Mouse (Mus musculus): ENCODE results near the gene Scarf1. TPM values are rescaled to one million over a fixed set of nuclear protein-coding genes. Genes with fewer than 3 reads are reported as not detected.
"Not testable (repeated sequence)": the region's sequence is repeated elsewhere in the genome, so short reads cannot be mapped to it uniquely, and the experiment has no call there.

Gene Scarf1
- total and polyA plus RNA-seq, 2 experiments from 2014 or later, result 3.0 to 3.6 TPM

- H3K9ac ChIP-seq (replicated peaks; ENCODE audit: low read length, poor library complexity, severe bottlenecking), result no peak overlapping the region
- H3K4me1 ChIP-seq (ENCODE audit: insufficient read depth, low read length), result no peaks in the 10 kb centered on the region
- peaks cover 17% of the 10 kb centered on the region; the same call in 1 of the 2 replicates for H3K36me3 ChIP-seq (ENCODE audit: insufficient read depth, low read length)
- no peak overlapping the region for H3K27ac ChIP-seq (ENCODE audit: low read depth, low read length)
- DNase-seq (ENCODE audit: low spot score) (no peak), ATAC-seq (ENCODE audit: low FRiP score) (no peak)
- TF ChIP-seq CTCF (IDR thresholded peaks at IDR 0.05), result no peak
- no peak overlapping the region for H3K4me2 ChIP-seq (ENCODE audit: low read depth, low read length, poor library complexity, severe bottlenecking)
- 53% methylated on average over 7 of the region's 7 CpGs for WGBS
- no peaks in the 10 kb centered on the region for H3K27me3 ChIP-seq (ENCODE audit: insufficient read depth, low read length)
- no peaks in the 10 kb centered on the region for H3K9me3 ChIP-seq (ENCODE audit: low read length)
- H3K4me3 ChIP-seq (ENCODE audit: low read depth, low read length), result no peak overlapping the region
Observed at GRCm38 (mm10) chr11:75552906-75553482, 39.7 kb downstream of the Scarf1 start.

GRCm38 (mm10) chr11:75556006-75556405, 42.7 kb downstream of the Scarf1 start:
- H3K9ac ChIP-seq (replicated peaks; ENCODE audit: low read length, poor library complexity, severe bottlenecking); ATAC-seq (ENCODE audit: low FRiP score); H3K4me1 ChIP-seq (ENCODE audit: insufficient read depth, low read length); H3K9me3 ChIP-seq (ENCODE audit: low read length); H3K4me2 ChIP-seq (ENCODE audit: low read depth, low read length, poor library complexity, severe bottlenecking); H3K4me3 ChIP-seq (ENCODE audit: low read depth, low read length); H3K27ac ChIP-seq (ENCODE audit: low read depth, low read length); DNase-seq (ENCODE audit: low spot score); H3K27me3 ChIP-seq (ENCODE audit: insufficient read depth, low read length): not testable (repeated sequence)
- H3K36me3 ChIP-seq (ENCODE audit: insufficient read depth, low read length), result peaks cover 17% of the 10 kb centered on the region; the same call in 1 of the 2 replicates
- WGBS, result 92% methylated on average over 6 of the region's 6 CpGs

- no peak overlapping the region for H3K27ac ChIP-seq (ENCODE audit: low read depth, low read length)
- no peak overlapping the region for H3K4me3 ChIP-seq (ENCODE audit: low read depth, low read length)
- no peaks in the 10 kb centered on the region for H3K27me3 ChIP-seq (ENCODE audit: insufficient read depth, low read length)
- no peak for TF ChIP-seq CTCF (IDR thresholded peaks at IDR 0.05)
- no peaks in the 10 kb centered on the region for H3K4me1 ChIP-seq (ENCODE audit: insufficient read depth, low read length)
- no peak overlapping the region for H3K9ac ChIP-seq (replicated peaks; ENCODE audit: low read length, poor library complexity, severe bottlenecking)
- WGBS, result 81% methylated on average over 6 of the region's 6 CpGs
- peaks cover 22% of the 10 kb centered on the region for H3K36me3 ChIP-seq (ENCODE audit: insufficient read depth, low read length)
- no peaks in the 10 kb centered on the region for H3K9me3 ChIP-seq (ENCODE audit: low read length)
- no peak for DNase-seq (ENCODE audit: low spot score)
- no peak for ATAC-seq (ENCODE audit: low FRiP score)
- H3K4me2 ChIP-seq (ENCODE audit: low read depth, low read length, poor library complexity, severe bottlenecking), result no peak overlapping the region
Observed at GRCm38 (mm10) chr11:75557142-75557541, 43.8 kb downstream of the Scarf1 start.

GRCm38 (mm10) chr11:75558101-75558500, 44.8 kb downstream of the Scarf1 start:
- H3K27me3 ChIP-seq (ENCODE audit: insufficient read depth, low read length), result no peaks in the 10 kb centered on the region
- H3K4me1 ChIP-seq (ENCODE audit: insufficient read depth, low read length), result no peaks in the 10 kb centered on the region
- peak; percentile 52 for TF ChIP-seq CTCF (IDR thresholded peaks at IDR 0.05)
- 90% methylated on average over 1 of the region's 1 CpGs for whole genome bisulfite sequencing
- H3K9ac ChIP-seq (replicated peaks; ENCODE audit: low read length, poor library complexity, severe bottlenecking), result no peak overlapping the region
- H3K9me3 ChIP-seq (ENCODE audit: low read length), result no peaks in the 10 kb centered on the region
- DNase-seq (ENCODE audit: low spot score), result no peak
- H3K4me3 ChIP-seq (ENCODE audit: low read depth, low read length), result no peak overlapping the region
- peaks cover 32% of the 10 kb centered on the region for H3K36me3 ChIP-seq (ENCODE audit: insufficient read depth, low read length)
- H3K27ac ChIP-seq (ENCODE audit: low read depth, low read length), result no peak overlapping the region
- H3K4me2 ChIP-seq (ENCODE audit: low read depth, low read length, poor library complexity, severe bottlenecking), result no peak overlapping the region
- ATAC-seq (ENCODE audit: low FRiP score), result no peak

GRCm38 (mm10) chr11:75559870-75560504, 46.6 kb downstream of the Scarf1 start:
- H3K4me1 ChIP-seq (ENCODE audit: insufficient read depth, low read length), result no peaks in the 10 kb centered on the region
- DNase-seq (ENCODE audit: low spot score), result no peak
- H3K4me3 ChIP-seq (ENCODE audit: low read depth, low read length), result no peak overlapping the region
- H3K27me3 ChIP-seq (ENCODE audit: insufficient read depth, low read length), result no peaks in the 10 kb centered on the region
- ATAC-seq (ENCODE audit: low FRiP score), result no peak
- H3K9ac ChIP-seq (replicated peaks; ENCODE audit: low read length, poor library complexity, severe bottlenecking), result no peak overlapping the region
- H3K9me3 ChIP-seq (ENCODE audit: low read length), result no peaks in the 10 kb centered on the region
- TF ChIP-seq CTCF (IDR thresholded peaks at IDR 0.05), result no peak
- no peak overlapping the region for H3K27ac ChIP-seq (ENCODE audit: low read depth, low read length)
- WGBS, result 89% methylated on average over 8 of the region's 8 CpGs
- H3K4me2 ChIP-seq (ENCODE audit: low read depth, low read length, poor library complexity, severe bottlenecking), result no peak overlapping the region
- H3K36me3 ChIP-seq (ENCODE audit: insufficient read depth, low read length), result peaks cover 38% of the 10 kb centered on the region

- ATAC-seq (ENCODE audit: low FRiP score) (no peak), DNase-seq (ENCODE audit: low spot score) (no peak)
- Histone ChIP-seq H3K9ac (replicated peaks; ENCODE audit: low read length, poor library complexity, severe bottlenecking) (no peak overlapping the region), H3K4me1 (ENCODE audit: insufficient read depth, low read length) (no peaks in the 10 kb centered on the region), H3K27ac (ENCODE audit: low read depth, low read length) (no peak overlapping the region), H3K9me3 (ENCODE audit: low read length) (no peaks in the 10 kb centered on the region), H3K4me2 (ENCODE audit: low read depth, low read length, poor library complexity, severe bottlenecking) (no peak overlapping the region), H3K36me3 (ENCODE audit: insufficient read depth, low read length) (peaks cover 38% of the 10 kb centered on the region), H3K27me3 (ENCODE audit: insufficient read depth, low read length) (no peaks in the 10 kb centered on the region), H3K4me3 (ENCODE audit: low read depth, low read length) (no peak overlapping the region)
- 86% methylated on average over 14 of the region's 14 CpGs for WGBS
- no peak for TF ChIP-seq CTCF (IDR thresholded peaks at IDR 0.05)
Observed at GRCm38 (mm10) chr11:75560530-75561409, 47.4 kb downstream of the Scarf1 start.

Measured in midbrain, postnatal 0 days (tissue).